In the genomic region with DNA sequence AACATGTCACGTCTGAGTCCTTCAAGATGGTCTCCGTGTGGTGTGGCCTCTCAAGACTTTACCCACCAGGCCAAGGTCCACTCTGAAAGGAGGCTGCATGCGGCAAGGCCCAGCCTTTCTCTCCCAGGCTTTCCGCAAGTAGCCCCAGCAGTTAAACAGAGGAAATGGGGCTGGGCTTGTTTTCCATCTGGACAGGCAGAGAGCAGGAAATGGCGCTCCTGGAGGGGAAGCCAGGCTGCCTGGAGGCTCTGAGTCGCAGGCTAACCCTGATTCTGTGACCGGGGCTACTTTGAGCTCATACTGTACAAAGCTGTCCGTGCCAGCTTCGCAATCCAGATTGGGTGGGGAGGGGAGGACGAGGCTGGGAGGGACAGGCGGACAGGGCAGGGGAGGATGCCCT, we compare ENCODE assay signal across 8 mouse cellular contexts. TPM values are rescaled to one million over a fixed set of nuclear protein-coding genes. Genes with fewer than 3 reads are reported as not detected.
A peak's percentile ranks its signal among the peaks of the same experiment; 100 is the strongest.
DNase-seq lines count a peak whose midpoint lies in the region; ATAC-seq and TF ChIP-seq lines count a peak whose summit lies in the region.

No protein-coding gene starts in this region.

- TF ChIP-seq CTCF in kidney, postnatal 0 days (IDR thresholded peaks at IDR 0.05; ENCODE audit: low read depth), result no peak

- peaks cover 38% of the 10 kb centered on the region for H3K27me3 ChIP-seq in hindbrain, embryonic 12.5 days
- H3K27me3 ChIP-seq in hindbrain, embryonic 14.5 days (ENCODE audit: control insufficient read depth, insufficient read depth, low read length), result no peaks in the 10 kb centered on the region
- 0 out of 2 replicates have a peak, but pooled peaks cover 5% of the 10 kb centered on the region for H3K27me3 ChIP-seq in heart, embryonic 10.5 days (ENCODE audit: insufficient read depth, poor library complexity, severe bottlenecking)
- H3K27me3 ChIP-seq in kidney, postnatal 0 days (ENCODE audit: insufficient read depth, low read length), result no peaks in the 10 kb centered on the region

- 66% methylated on average over 11 of the region's 11 CpGs for WGBS in hindbrain, embryonic 12.5 days
- WGBS in hindbrain, embryonic 14.5 days, result 64% methylated on average over 11 of the region's 11 CpGs
- WGBS in heart, embryonic 10.5 days, result 54% methylated on average over 11 of the region's 11 CpGs
- WGBS in kidney, postnatal 0 days, result 42% methylated on average over 11 of the region's 11 CpGs

- H3K4me1 ChIP-seq in hindbrain, embryonic 12.5 days, result peaks cover 19% of the 10 kb centered on the region
- H3K4me1 ChIP-seq in hindbrain, embryonic 14.5 days (replicated peaks; ENCODE audit: control insufficient read depth, insufficient read depth, low read length), result peaks cover 13% of the 10 kb centered on the region
- peaks cover 54% of the 10 kb centered on the region for H3K4me1 ChIP-seq in heart, embryonic 10.5 days
- H3K4me1 ChIP-seq in kidney, postnatal 0 days (replicated peaks; ENCODE audit: insufficient read depth, low read length), result peaks cover 11% of the 10 kb centered on the region; the same call in 1 of the 2 replicates

- 0 out of 2 replicates have a peak overlapping the region, but pooled peaks have one; percentile 35 for H3K27ac ChIP-seq in hindbrain, embryonic 12.5 days
- no peak overlapping the region for H3K27ac ChIP-seq in hindbrain, embryonic 14.5 days
- H3K27ac ChIP-seq in heart, embryonic 10.5 days, result peak overlapping the region; percentile 85
- peak overlapping the region; percentile 78 for H3K27ac ChIP-seq in kidney, postnatal 0 days

- H3K4me2 ChIP-seq in hindbrain, embryonic 12.5 days (replicated peaks), result no peak overlapping the region
- H3K4me2 ChIP-seq in hindbrain, embryonic 14.5 days (replicated peaks), result no peak overlapping the region
- no peak overlapping the region for H3K4me2 ChIP-seq in kidney, postnatal 0 days (ENCODE audit: low read length)

- H3K9me3 ChIP-seq in hindbrain, embryonic 12.5 days (replicated peaks), result no peaks in the 10 kb centered on the region
- no peaks in the 10 kb centered on the region for H3K9me3 ChIP-seq in hindbrain, embryonic 14.5 days (ENCODE audit: control insufficient read depth, low read length)
- no peaks in the 10 kb centered on the region for H3K9me3 ChIP-seq in heart, embryonic 10.5 days
- H3K9me3 ChIP-seq in kidney, postnatal 0 days (replicated peaks; ENCODE audit: low read length), result no peaks in the 10 kb centered on the region

- no peaks in the 10 kb centered on the region for H3K36me3 ChIP-seq in hindbrain, embryonic 12.5 days
- H3K36me3 ChIP-seq in hindbrain, embryonic 14.5 days (replicated peaks; ENCODE audit: control insufficient read depth, insufficient read depth), result no peaks in the 10 kb centered on the region
- H3K36me3 ChIP-seq in heart, embryonic 10.5 days, result no peaks in the 10 kb centered on the region
- no peaks in the 10 kb centered on the region for H3K36me3 ChIP-seq in kidney, postnatal 0 days (ENCODE audit: insufficient read depth, low read length)

- no peak for ATAC-seq in hindbrain, embryonic 12.5 days (ENCODE audit: low FRiP score)
- no peak for ATAC-seq in hindbrain, embryonic 14.5 days (ENCODE audit: low FRiP score)
- ATAC-seq in kidney, postnatal 0 days (replicated peaks; ENCODE audit: low FRiP score, low read depth), result no peak

- H3K9ac ChIP-seq in hindbrain, embryonic 12.5 days, result no peak overlapping the region
- H3K9ac ChIP-seq in hindbrain, embryonic 14.5 days, result no peak overlapping the region
- no peak overlapping the region for H3K9ac ChIP-seq in kidney, postnatal 0 days (ENCODE audit: low read depth, low read length)

- H3K4me3 ChIP-seq in hindbrain, embryonic 12.5 days, result no peak overlapping the region
- no peak overlapping the region for H3K4me3 ChIP-seq in hindbrain, embryonic 14.5 days (replicated peaks; ENCODE audit: low read length)
- H3K4me3 ChIP-seq in heart, embryonic 10.5 days, result 0 out of 2 replicates have a peak overlapping the region, but pooled peaks have one; percentile 1
- no peak overlapping the region for H3K4me3 ChIP-seq in kidney, postnatal 0 days (replicated peaks; ENCODE audit: low read depth, low read length)

- no peak for DNase-seq in hindbrain, embryonic 14.5 days (ENCODE audit: low spot score)
- no peak for DNase-seq in heart, embryonic 10.5 days (ENCODE audit: low spot score)
- peak; percentile 62 for DNase-seq in kidney, postnatal 0 days (ENCODE audit: low spot score)
- peak; percentile 71 to 83 for DNase-seq in lung, postnatal 4 days
- no peak for DNase-seq in thymus, adult 18-20 months
- DNase-seq in thymus, postnatal 0 days (ENCODE audit: low spot score), result no peak
- no peak for DNase-seq in thymus, postnatal 14 days

RNA-seq across cellular contexts. Expression of gene Dgkz, which starts 7.7 kb away (rescaled TPM):
- polyA plus RNA-seq in hindbrain, embryonic 12.5 days (2016; fragmentation: Nextera tagmentation; extraction: Ambion mirVana), result 30.9 and 31.9 TPM in 2 replicates
- polyA plus RNA-seq in hindbrain, embryonic 14.5 days (2014; fragmentation: Nextera tagmentation; extraction: Ambion mirVana), result 39.0 and 42.6 TPM in 2 replicates
- polyA plus RNA-seq in heart, embryonic 10.5 days (2016; fragmentation: Nextera tagmentation; extraction: Ambion mirVana), result 58.4 and 61.0 TPM in 2 replicates
- polyA plus RNA-seq in kidney, postnatal 0 days (2015; fragmentation: Nextera tagmentation; extraction: Ambion mirVana), result 32.1 and 32.4 TPM in 2 replicates
- 70.9 and 81.0 TPM in 2 replicates for polyA plus RNA-seq in thymus, postnatal 0 days (2015; fragmentation: Nextera tagmentation; extraction: Ambion mirVana)

RNA-seq across cellular contexts. Expression of gene Gm9821, which starts 22.5 kb away (rescaled TPM):
- polyA plus RNA-seq in hindbrain, embryonic 12.5 days (2016; fragmentation: Nextera tagmentation; extraction: Ambion mirVana), result 0.50 and 0.57 TPM in 2 replicates
- 0.39 TPM in 1 of 2 replicates, not detected in the other for polyA plus RNA-seq in hindbrain, embryonic 14.5 days (2014; fragmentation: Nextera tagmentation; extraction: Ambion mirVana)
- 1.9 and 3.0 TPM in 2 replicates for polyA plus RNA-seq in heart, embryonic 10.5 days (2016; fragmentation: Nextera tagmentation; extraction: Ambion mirVana)
- 0.12 TPM in 1 of 2 replicates, not detected in the other for polyA plus RNA-seq in kidney, postnatal 0 days (2015; fragmentation: Nextera tagmentation; extraction: Ambion mirVana)
- polyA plus RNA-seq in thymus, postnatal 0 days (2015; fragmentation: Nextera tagmentation; extraction: Ambion mirVana), result 2.5 and 3.4 TPM in 2 replicates

RNA-seq across cellular contexts. Expression of gene Mdk, which starts 35.9 kb away (rescaled TPM):
- 904 and 962 TPM in 2 replicates for polyA plus RNA-seq in hindbrain, embryonic 12.5 days (2016; fragmentation: Nextera tagmentation; extraction: Ambion mirVana)
- 154 and 171 TPM in 2 replicates for polyA plus RNA-seq in hindbrain, embryonic 14.5 days (2014; fragmentation: Nextera tagmentation; extraction: Ambion mirVana)
- 1,001 and 1,694 TPM in 2 replicates for polyA plus RNA-seq in heart, embryonic 10.5 days (2016; fragmentation: Nextera tagmentation; extraction: Ambion mirVana)
- polyA plus RNA-seq in kidney, postnatal 0 days (2015; fragmentation: Nextera tagmentation; extraction: Ambion mirVana), result 639 and 693 TPM in 2 replicates
- 118 and 153 TPM in 2 replicates for polyA plus RNA-seq in thymus, postnatal 0 days (2015; fragmentation: Nextera tagmentation; extraction: Ambion mirVana)

RNA-seq across cellular contexts. Expression of gene Chrm4, which starts 40.9 kb away (rescaled TPM):
- 0.77 and 1.0 TPM in 2 replicates for polyA plus RNA-seq in hindbrain, embryonic 12.5 days (2016; fragmentation: Nextera tagmentation; extraction: Ambion mirVana)
- polyA plus RNA-seq in hindbrain, embryonic 14.5 days (2014; fragmentation: Nextera tagmentation; extraction: Ambion mirVana), result 0.52 and 0.67 TPM in 2 replicates
- 0.16 and 0.57 TPM in 2 replicates for polyA plus RNA-seq in heart, embryonic 10.5 days (2016; fragmentation: Nextera tagmentation; extraction: Ambion mirVana)
- 0.22 TPM in 1 of 2 replicates, not detected in the other for polyA plus RNA-seq in kidney, postnatal 0 days (2015; fragmentation: Nextera tagmentation; extraction: Ambion mirVana)
- 0.09 and 0.12 TPM in 2 replicates for polyA plus RNA-seq in thymus, postnatal 0 days (2015; fragmentation: Nextera tagmentation; extraction: Ambion mirVana)

RNA-seq across cellular contexts. Expression of gene Creb3l1, which starts 56.3 kb away (rescaled TPM):
- polyA plus RNA-seq in hindbrain, embryonic 12.5 days (2016; fragmentation: Nextera tagmentation; extraction: Ambion mirVana), result 2.1 and 2.9 TPM in 2 replicates
- 3.5 and 3.6 TPM in 2 replicates for polyA plus RNA-seq in hindbrain, embryonic 14.5 days (2014; fragmentation: Nextera tagmentation; extraction: Ambion mirVana)
- polyA plus RNA-seq in heart, embryonic 10.5 days (2016; fragmentation: Nextera tagmentation; extraction: Ambion mirVana), result 7.2 and 8.6 TPM in 2 replicates
- polyA plus RNA-seq in kidney, postnatal 0 days (2015; fragmentation: Nextera tagmentation; extraction: Ambion mirVana), result 8.7 and 9.3 TPM in 2 replicates
- polyA plus RNA-seq in thymus, postnatal 0 days (2015; fragmentation: Nextera tagmentation; extraction: Ambion mirVana), result 1.5 TPM in 2 replicates

Comparison
In these comparisons a context has a peak if more than half of its experiments do, and no peak if none do; other contexts are left out.
1. DNase-seq: peak in kidney, postnatal 0 days (single experiment) and lung, postnatal 4 days (2 of 2); none in hindbrain, embryonic 14.5 days (single experiment), heart, embryonic 10.5 days (single experiment), thymus, adult 18-20 months (0 of 2), thymus, postnatal 0 days (single experiment) and thymus, postnatal 14 days (single experiment).